Mouse (Mus musculus) embryonic facial prominence, embryonic 14.5 days (tissue): ENCODE results near the gene Cfap45. TPM values are rescaled to one million over a fixed set of nuclear protein-coding genes. Genes with fewer than 3 reads are reported as not detected.

ENCODE experiments used
- ATAC-seq: fragments of 200-750 bp; cut with Nextera tagmentation; 2 replicates; pipeline ENCODE4 v1.8.0; 2017; ENCODE audit warnings: low read depth, moderate number of reproducible peaks, moderate TSS enrichment
- DNase-seq: peaks from one replicate; pipeline ENCODE4 v3.0.0-alpha.2; 2015; ENCODE audit warnings: low spot score
- H3K27ac ChIP-seq: fragments of 300-500 bp; sonication (generic); replicated peaks from 2 replicates; pipeline ENCODE4 v1.5.1; 2014; ENCODE audit warnings: low read depth, mild to moderate bottlenecking, low read length, moderate library complexity
- H3K27me3 ChIP-seq: fragments of 300-500 bp; sonication (generic); replicated peaks from 2 replicates; pipeline ENCODE4 v1.6.1; 2014; ENCODE audit warnings: low read length; ENCODE audit not compliant: control insufficient read depth, insufficient read depth
- H3K36me3 ChIP-seq: fragments of 300-500 bp; sonication (generic); 2 replicates; pipeline ENCODE4 v1.6.1; 2014; ENCODE audit warnings: low read length, mixed read lengths; ENCODE audit not compliant: control insufficient read depth, insufficient read depth
- H3K4me1 ChIP-seq: fragments of 300-500 bp; sonication (generic); 2 replicates; pipeline ENCODE4 v1.6.1; 2014; ENCODE audit warnings: antibody characterized with exemption, low read length; ENCODE audit not compliant: control insufficient read depth, insufficient read depth
- H3K4me2 ChIP-seq: fragments of 300-500 bp; sonication (generic); 2 replicates; pipeline ENCODE4 v1.6.1; 2014; ENCODE audit warnings: low read depth, mild to moderate bottlenecking, low read length, moderate library complexity, mixed read lengths
- H3K4me3 ChIP-seq: fragments of 300-500 bp; sonication (generic); 2 replicates; pipeline ENCODE4 v1.5.1; 2014; ENCODE audit warnings: low read depth, mild to moderate bottlenecking, low read length
- H3K9ac ChIP-seq: fragments of 300-500 bp; sonication (generic); 2 replicates; pipeline ENCODE4 v1.6.1; 2014; ENCODE audit warnings: low read depth, mild to moderate bottlenecking, low read length, moderate library complexity, mixed read lengths
- H3K9me3 ChIP-seq: fragments of 300-500 bp; sonication (generic); 2 replicates; pipeline ENCODE4 v1.6.1; 2016; ENCODE audit warnings: low read length; ENCODE audit not compliant: control insufficient read depth
- WGBS: fragments of 180-500 bp; shearing (Covaris S2); extraction: QIAGEN DNeasy Blood & Tissue Kit; methylation state at CpG from one replicate; pipeline ENCODE4 v1.1.7; 2014; 5-methylcytosine and 5-hydroxymethylcytosine counted together
- polyA plus RNA-seq: library from polyadenylated mRNA; unstranded; fragments of >200 nt; fragmentation: Nextera tagmentation; extraction: Ambion mirVana; gene quantifications from 2 replicates; pipeline ENCODE4 v1.2.1, GENCODE M21; 2014

Cfap45 gene
- polyA plus RNA-seq, 1 experiment from 2014 or later, result 8.9 TPM

GRCm38 (mm10) chr1:172590385-172590784, 69.8 kb downstream of the Cfap45 start, which contains the start of gene Slamf8:
Gene Slamf8 (minus strand): TSS chr1:172590568.
- peak; percentile 44 for DNase-seq
- 70% methylated on average over 7 of the region's 7 CpGs for WGBS

GRCm38 (mm10) chr1:172593321-172593720, 72.7 kb downstream of the Cfap45 start:
- DNase-seq (no peak), ATAC-seq (no peak)
- Histone ChIP-seq H3K4me3 (no peak overlapping the region), H3K36me3 (no peaks in the 10 kb centered on the region), H3K27ac (no peak overlapping the region), H3K27me3 (no peaks in the 10 kb centered on the region; the same call in 1 of the 2 replicates), H3K4me2 (no peak overlapping the region), H3K9me3 (no peaks in the 10 kb centered on the region), H3K4me1 (no peaks in the 10 kb centered on the region), H3K9ac (no peak overlapping the region)
- 51% methylated on average over 3 of the region's 3 CpGs for WGBS

More at GRCm38 (mm10) chr1:172590385-172590784, 69.8 kb downstream of the Cfap45 start, which contains the start of gene Slamf8:
- Histone ChIP-seq H3K4me2 (no peak within 1 kb of the TSS), H3K4me3 (no peak within 1 kb of the TSS), H3K27me3 (peaks cover 5% of the 10 kb centered on the region; the same call in 1 of the 2 replicates), H3K4me1 (no peaks in the 10 kb centered on the region), H3K9me3 (no peaks in the 10 kb centered on the region), H3K27ac (no peak within 1 kb of the TSS), H3K9ac (no peak within 1 kb of the TSS), H3K36me3 (no peaks in the 10 kb centered on the region)
- no peak for ATAC-seq

GRCm38 (mm10) chr1:172593956-172594355, 73.4 kb downstream of the Cfap45 start:
- Histone ChIP-seq H3K4me3 (no peak overlapping the region), H3K36me3 (no peaks in the 10 kb centered on the region), H3K4me1 (no peaks in the 10 kb centered on the region), H3K27me3 (no peaks in the 10 kb centered on the region; the same call in 1 of the 2 replicates), H3K9ac (no peak overlapping the region), H3K4me2 (no peak overlapping the region), H3K9me3 (no peaks in the 10 kb centered on the region), H3K27ac (no peak overlapping the region)
- ATAC-seq, result no peak
- 76% methylated on average over 2 of the region's 2 CpGs for WGBS
- no peak for DNase-seq

- Histone ChIP-seq H3K9me3 (no peaks in the 10 kb centered on the region), H3K27me3 (no peaks in the 10 kb centered on the region; the same call in 1 of the 2 replicates), H3K36me3 (no peaks in the 10 kb centered on the region), H3K4me3 (no peak overlapping the region), H3K4me2 (no peak overlapping the region), H3K4me1 (no peaks in the 10 kb centered on the region), H3K9ac (no peak overlapping the region), H3K27ac (no peak overlapping the region)
- ATAC-seq, result no peak
- DNase-seq, result no peak
Measured at GRCm38 (mm10) chr1:172594495-172594894, 73.9 kb downstream of the Cfap45 start.

Other genes starting within 250 kb of the Cfap45 start
- gene Atp1a2, start 222.7 kb upstream of the Cfap45 start, polyA plus RNA-seq, result 5.6 and 6.2 TPM in 2 replicates
- 0.06 TPM in 1 of 2 replicates, not detected in the other for gene Kcnj9, start 191.5 kb upstream of the Cfap45 start, polyA plus RNA-seq
- gene Kcnj10, start 179.6 kb upstream of the Cfap45 start, polyA plus RNA-seq, result 0.18 and 0.28 TPM in 2 replicates
- 6.9 and 7.2 TPM in 2 replicates for gene Pigm, start 144.3 kb upstream of the Cfap45 start, polyA plus RNA-seq
- 0.68 and 0.77 TPM in 2 replicates for gene Slamf9, start 45.4 kb upstream of the Cfap45 start, polyA plus RNA-seq
- gene Igsf9, start 39.0 kb upstream of the Cfap45 start, polyA plus RNA-seq, result 21.4 and 26.3 TPM in 2 replicates
- gene Tagln2, start 20.8 kb upstream of the Cfap45 start, polyA plus RNA-seq, result 192 and 231 TPM in 2 replicates
- 0.45 and 1.6 TPM in 2 replicates for gene Vsig8, start 35.1 kb downstream of the Cfap45 start, polyA plus RNA-seq
- 0.17 TPM in 1 of 2 replicates, not detected in the other for gene Slamf8, start 69.8 kb downstream of the Cfap45 start, polyA plus RNA-seq
- gene Fcrl6, start 81.8 kb downstream of the Cfap45 start, polyA plus RNA-seq, result 0.13 and 0.26 TPM in 2 replicates
- 15.7 and 16.0 TPM in 2 replicates for gene Dusp23, start 112.2 kb downstream of the Cfap45 start, polyA plus RNA-seq
- gene Crp, start 177.3 kb downstream of the Cfap45 start, polyA plus RNA-seq, result not detected in 2 replicates